Mouse (Mus musculus) kidney, adult 2 months (tissue): ENCODE measurements around the gene Ttn.

Experiments used
- CTCF ChIP-seq: fragments of 200-500 bp; conservative IDR thresholded peaks from 2 replicates; pipeline ENCODE4 v1.5.1; 2011; ENCODE audit warnings: low read depth, mild to moderate bottlenecking, control low read depth, low read length, moderate library complexity, mixed read lengths; ENCODE audit not compliant: insufficient read depth, insufficient read length
- POLR2A ChIP-seq: fragments of 200-500 bp; IDR thresholded peaks from one replicate; pipeline ENCODE4 v1.6.1; 2011; ENCODE audit warnings: low read depth, low read length, control low read depth

DNA sequence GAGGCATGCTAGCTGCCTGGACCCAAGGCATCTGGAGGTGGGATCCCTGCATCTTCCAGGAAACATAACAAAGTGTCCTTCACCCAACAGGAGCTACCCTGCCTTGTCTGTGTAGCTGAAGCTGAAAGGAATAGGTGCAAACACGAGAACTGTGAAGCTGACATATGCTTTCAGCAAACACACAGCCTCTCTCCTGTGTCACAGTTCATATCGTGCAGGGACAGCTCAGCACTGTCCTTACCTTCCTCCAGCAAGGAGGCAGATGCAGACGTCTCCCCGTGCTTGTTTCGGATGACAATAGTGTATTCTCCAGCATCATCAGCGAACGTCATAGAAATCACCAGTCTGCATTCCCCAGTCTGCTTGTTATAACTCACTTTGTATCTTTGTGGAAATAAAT is 32.6 kb downstream of the Ttn start:
- no peak for TF ChIP-seq POLR2A
- TF ChIP-seq CTCF, result no peak
